Mouse (Mus musculus) right cerebral cortex, adult 18-20 months (tissue): ENCODE results near the gene V1rd19.
"Not testable (repeated sequence)": the region's sequence is repeated elsewhere in the genome, so short reads cannot be mapped to it uniquely, and the experiment has no call there.

Experiments
- DNase-seq: peaks from one replicate; pipeline ENCODE4 v3.0.0; 2022; ENCODE audit warnings: mixed read lengths

V1rd19 gene

GRCm38 (mm10) chr7:24001391-24001790 lies at the start of gene V1rd19:
TSS of gene V1rd19 (plus strand) at chr7:24001691.
- no peak for DNase-seq

GRCm38 (mm10) chr7:23968044-23968443 lies 33.4 kb upstream of the V1rd19 start:
- peak; percentile 9 for DNase-seq

- DNase-seq = not testable (repeated sequence)
Observed at GRCm38 (mm10) chr7:23974315-23974714, 27.2 kb upstream of the V1rd19 start, which contains the start of gene Vmn1r181. TSS of gene Vmn1r181 (plus strand) at chr7:23974615.

- no peak for DNase-seq
Observed at GRCm38 (mm10) chr7:24052660-24053304, 51.3 kb downstream of the V1rd19 start, which contains the start of gene Vmn1r183. TSS of gene Vmn1r183 (plus strand) at chr7:24053254.
